Mouse (Mus musculus) lung, embryonic 15.5 days (tissue): ENCODE data around the gene Add2. TPM values are rescaled to one million over a fixed set of nuclear protein-coding genes. Genes with fewer than 3 reads are reported as not detected.
A peak's percentile ranks its signal among the peaks of the same experiment; 100 is the strongest.

Experiments used
- ATAC-seq: fragments of 200-750 bp; cut with Nextera tagmentation; 2 replicates; pipeline ENCODE4 v1.8.0; 2017; ENCODE audit warnings: moderate number of reproducible peaks, borderline replicate concordance; ENCODE audit not compliant: low FRiP score, low TSS enrichment; ENCODE audit errors: extremely low read depth
- H3K27ac ChIP-seq: fragments of 300-500 bp; sonication (generic); 2 replicates; pipeline ENCODE4 v1.5.1; 2015; ENCODE audit warnings: moderate library complexity, mild to moderate bottlenecking, inconsistent platforms
- H3K27me3 ChIP-seq: fragments of 300-500 bp; sonication (generic); 2 replicates; pipeline ENCODE4 v1.6.1; 2015; ENCODE audit warnings: inconsistent platforms
- H3K36me3 ChIP-seq: fragments of 300-500 bp; sonication (generic); 2 replicates; pipeline ENCODE4 v1.6.1; 2015; ENCODE audit warnings: inconsistent platforms
- H3K4me1 ChIP-seq: fragments of 300-500 bp; sonication (generic); 2 replicates; pipeline ENCODE4 v1.6.1; 2015; ENCODE audit warnings: inconsistent platforms
- H3K4me2 ChIP-seq: fragments of 300-500 bp; sonication (generic); 2 replicates; pipeline ENCODE4 v1.6.1; 2015; ENCODE audit warnings: inconsistent platforms, mild to moderate bottlenecking, moderate library complexity
- H3K4me3 ChIP-seq: fragments of 300-500 bp; sonication (generic); 2 replicates; pipeline ENCODE4 v1.5.1; 2015; ENCODE audit warnings: mild to moderate bottlenecking, inconsistent platforms
- H3K9ac ChIP-seq: fragments of 300-500 bp; sonication (generic); 2 replicates; pipeline ENCODE4 v1.6.1; 2015; ENCODE audit warnings: inconsistent platforms
- H3K9me3 ChIP-seq: fragments of 300-500 bp; sonication (generic); 2 replicates; pipeline ENCODE4 v1.6.1; 2016; ENCODE audit warnings: inconsistent platforms
- WGBS: fragments of 180-500 bp; shearing (Covaris S2); methylation state at CpG from one replicate; pipeline ENCODE4 v1.1.7; 2015; 5-methylcytosine and 5-hydroxymethylcytosine counted together
- polyA plus RNA-seq: library from polyadenylated mRNA; unstranded; fragments of >200 nt; fragmentation: Nextera tagmentation; extraction: Ambion mirVana; gene quantifications from 2 replicates; pipeline ENCODE4 v1.2.1, GENCODE M21; 2015

Gene Add2
- polyA plus RNA-seq, 1 experiment from 2014 or later = 3.5 TPM

- no peak for ATAC-seq
- Histone ChIP-seq H3K27me3 (no peaks in the 10 kb centered on the region), H3K4me2 (no peak overlapping the region), H3K9me3 (no peaks in the 10 kb centered on the region), H3K36me3 (no peaks in the 10 kb centered on the region), H3K9ac (no peak overlapping the region), H3K4me3 (no peak overlapping the region), H3K27ac (no peak overlapping the region), H3K4me1 (0 out of 2 replicates have a peak, but pooled peaks cover 4% of the 10 kb centered on the region)
- 54% methylated on average over 9 of the region's 10 CpGs for WGBS
These were observed 65.8 kb downstream of the Add2 start for GRCm38 (mm10) chr6:86094202-86094838.

- Histone ChIP-seq H3K4me1 (0 out of 2 replicates have a peak, but pooled peaks cover 4% of the 10 kb centered on the region), H3K4me2 (no peak overlapping the region), H3K9ac (no peak overlapping the region), H3K27ac (no peak overlapping the region), H3K4me3 (no peak overlapping the region), H3K27me3 (no peaks in the 10 kb centered on the region), H3K36me3 (no peaks in the 10 kb centered on the region), H3K9me3 (no peaks in the 10 kb centered on the region)
- no peak for ATAC-seq
- 67% methylated on average over 5 of the region's 5 CpGs for WGBS
These were observed 67.0 kb downstream of the Add2 start for GRCm38 (mm10) chr6:86095518-86095917.

- Histone ChIP-seq H3K9ac (no peak overlapping the region), H3K4me2 (no peak overlapping the region), H3K4me3 (no peak overlapping the region), H3K36me3 (no peaks in the 10 kb centered on the region), H3K27me3 (no peaks in the 10 kb centered on the region), H3K4me1 (0 out of 2 replicates have a peak, but pooled peaks cover 4% of the 10 kb centered on the region), H3K27ac (no peak overlapping the region), H3K9me3 (no peaks in the 10 kb centered on the region)
- no peak for ATAC-seq
- WGBS = 87% methylated on average over 10 of the region's 10 CpGs
These were observed 68.3 kb downstream of the Add2 start for GRCm38 (mm10) chr6:86096733-86097132.

- Histone ChIP-seq H3K4me3 (no peak overlapping the region), H3K9ac (no peak overlapping the region), H3K4me1 (0 out of 2 replicates have a peak, but pooled peaks cover 4% of the 10 kb centered on the region), H3K27me3 (no peaks in the 10 kb centered on the region), H3K9me3 (no peaks in the 10 kb centered on the region), H3K36me3 (no peaks in the 10 kb centered on the region), H3K27ac (no peak overlapping the region), H3K4me2 (no peak overlapping the region)
- ATAC-seq = no peak
- WGBS = 60% methylated on average over 4 of the region's 4 CpGs
These were observed 68.7 kb downstream of the Add2 start for GRCm38 (mm10) chr6:86097155-86097554.

GRCm38 (mm10) chr6:86099003-86099402 lies 70.5 kb downstream of the Add2 start:
- no peak overlapping the region for H3K4me2 ChIP-seq
- ATAC-seq = no peak
- 0 out of 2 replicates have a peak, but pooled peaks cover 4% of the 10 kb centered on the region for H3K4me1 ChIP-seq
- H3K9ac ChIP-seq = no peak overlapping the region
- no peaks in the 10 kb centered on the region for H3K9me3 ChIP-seq
- H3K27ac ChIP-seq = no peak overlapping the region
- no peaks in the 10 kb centered on the region for H3K27me3 ChIP-seq
- no peaks in the 10 kb centered on the region for H3K36me3 ChIP-seq
- WGBS = 77% methylated on average over 4 of the region's 4 CpGs
- H3K4me3 ChIP-seq = no peak overlapping the region

GRCm38 (mm10) chr6:86101451-86101850 lies 73.0 kb downstream of the Add2 start:
- ATAC-seq = no peak
- Histone ChIP-seq H3K9ac (no peak overlapping the region), H3K27ac (no peak overlapping the region), H3K27me3 (no peaks in the 10 kb centered on the region), H3K36me3 (no peaks in the 10 kb centered on the region), H3K4me3 (no peak overlapping the region), H3K9me3 (no peaks in the 10 kb centered on the region), H3K4me1 (no peaks in the 10 kb centered on the region), H3K4me2 (no peak overlapping the region)
- WGBS = 67% methylated on average over 5 of the region's 5 CpGs

- Histone ChIP-seq H3K4me2 (no peak overlapping the region), H3K4me1 (no peaks in the 10 kb centered on the region), H3K36me3 (no peaks in the 10 kb centered on the region), H3K9me3 (no peaks in the 10 kb centered on the region), H3K27me3 (no peaks in the 10 kb centered on the region), H3K9ac (no peak overlapping the region), H3K27ac (no peak overlapping the region), H3K4me3 (no peak overlapping the region)
- 82% methylated on average over 5 of the region's 5 CpGs for WGBS
- no peak for ATAC-seq
These were observed 74.4 kb downstream of the Add2 start for GRCm38 (mm10) chr6:86102874-86103273.

GRCm38 (mm10) chr6:86103614-86104013 lies 75.1 kb downstream of the Add2 start:
- Histone ChIP-seq H3K4me1 (no peaks in the 10 kb centered on the region), H3K27ac (no peak overlapping the region), H3K9me3 (no peaks in the 10 kb centered on the region), H3K4me2 (no peak overlapping the region), H3K9ac (no peak overlapping the region), H3K27me3 (no peaks in the 10 kb centered on the region), H3K4me3 (no peak overlapping the region), H3K36me3 (no peaks in the 10 kb centered on the region)
- ATAC-seq = no peak
- WGBS = 60% methylated on average over 4 of the region's 4 CpGs

GRCm38 (mm10) chr6:86104719-86105118 lies 76.2 kb downstream of the Add2 start:
- Histone ChIP-seq H3K4me3 (no peak overlapping the region), H3K27ac (no peak overlapping the region), H3K27me3 (no peaks in the 10 kb centered on the region), H3K9ac (no peak overlapping the region), H3K36me3 (no peaks in the 10 kb centered on the region), H3K4me2 (no peak overlapping the region), H3K4me1 (no peaks in the 10 kb centered on the region), H3K9me3 (no peaks in the 10 kb centered on the region)
- no peak for ATAC-seq
- WGBS = 60% methylated on average over 4 of the region's 4 CpGs

- Histone ChIP-seq H3K27ac (peak overlapping the region; percentile 48), H3K4me2 (no peak overlapping the region), H3K9me3 (no peaks in the 10 kb centered on the region), H3K4me1 (no peaks in the 10 kb centered on the region), H3K4me3 (no peak overlapping the region), H3K36me3 (no peaks in the 10 kb centered on the region), H3K9ac (no peak overlapping the region), H3K27me3 (no peaks in the 10 kb centered on the region)
- peak; percentile 72; the same call in 1 of the 2 replicates for ATAC-seq
- WGBS = 59% methylated on average over 12 of the region's 12 CpGs
These were observed 77.6 kb downstream of the Add2 start for GRCm38 (mm10) chr6:86106045-86106444.

GRCm38 (mm10) chr6:86107101-86107500 lies 78.6 kb downstream of the Add2 start:
- WGBS = 80% methylated on average over 4 of the region's 4 CpGs
- 0 out of 2 replicates have a peak, but pooled peaks have one; percentile 10 for ATAC-seq
- Histone ChIP-seq H3K9ac (no peak overlapping the region), H3K27ac (no peak overlapping the region), H3K27me3 (no peaks in the 10 kb centered on the region), H3K9me3 (no peaks in the 10 kb centered on the region), H3K4me2 (no peak overlapping the region), H3K4me1 (no peaks in the 10 kb centered on the region), H3K4me3 (no peak overlapping the region), H3K36me3 (no peaks in the 10 kb centered on the region)

- no peak overlapping the region for H3K9ac ChIP-seq
- no peaks in the 10 kb centered on the region for H3K9me3 ChIP-seq
- H3K36me3 ChIP-seq = no peaks in the 10 kb centered on the region
- H3K27ac ChIP-seq = no peak overlapping the region
- no peak overlapping the region for H3K4me3 ChIP-seq
- WGBS = 72% methylated on average over 3 of the region's 3 CpGs
- H3K27me3 ChIP-seq = no peaks in the 10 kb centered on the region
- no peak for ATAC-seq
- H3K4me2 ChIP-seq = no peak overlapping the region
- H3K4me1 ChIP-seq = no peaks in the 10 kb centered on the region
These were observed 87.4 kb downstream of the Add2 start for GRCm38 (mm10) chr6:86115843-86116242.
